Mouse (Mus musculus) liver, embryonic 18 days (tissue): ENCODE results near the gene Naa35. TPM values are rescaled to one million over a fixed set of nuclear protein-coding genes. Genes with fewer than 3 reads are reported as not detected.

Experiments
- polyA plus RNA-seq: library from polyadenylated mRNA; depleted of rRNA; stranded (reverse); fragments of >200 nt; gene quantifications from 2 replicates; pipeline ENCODE4 v1.2.3, GENCODE M21; 2012; rRNA removed

Naa35 gene
- 14.6 and 15.5 TPM in 2 replicates for polyA plus RNA-seq

GRCm38 (mm10) chr13:59584947-59585647 lies at the start of gene Naa35, which contains the start of gene Agtpbp1:
Gene Naa35 (plus strand): TSS chr13:59585259.
Gene Agtpbp1 (minus strand): TSS chr13:59585227.

DNA sequence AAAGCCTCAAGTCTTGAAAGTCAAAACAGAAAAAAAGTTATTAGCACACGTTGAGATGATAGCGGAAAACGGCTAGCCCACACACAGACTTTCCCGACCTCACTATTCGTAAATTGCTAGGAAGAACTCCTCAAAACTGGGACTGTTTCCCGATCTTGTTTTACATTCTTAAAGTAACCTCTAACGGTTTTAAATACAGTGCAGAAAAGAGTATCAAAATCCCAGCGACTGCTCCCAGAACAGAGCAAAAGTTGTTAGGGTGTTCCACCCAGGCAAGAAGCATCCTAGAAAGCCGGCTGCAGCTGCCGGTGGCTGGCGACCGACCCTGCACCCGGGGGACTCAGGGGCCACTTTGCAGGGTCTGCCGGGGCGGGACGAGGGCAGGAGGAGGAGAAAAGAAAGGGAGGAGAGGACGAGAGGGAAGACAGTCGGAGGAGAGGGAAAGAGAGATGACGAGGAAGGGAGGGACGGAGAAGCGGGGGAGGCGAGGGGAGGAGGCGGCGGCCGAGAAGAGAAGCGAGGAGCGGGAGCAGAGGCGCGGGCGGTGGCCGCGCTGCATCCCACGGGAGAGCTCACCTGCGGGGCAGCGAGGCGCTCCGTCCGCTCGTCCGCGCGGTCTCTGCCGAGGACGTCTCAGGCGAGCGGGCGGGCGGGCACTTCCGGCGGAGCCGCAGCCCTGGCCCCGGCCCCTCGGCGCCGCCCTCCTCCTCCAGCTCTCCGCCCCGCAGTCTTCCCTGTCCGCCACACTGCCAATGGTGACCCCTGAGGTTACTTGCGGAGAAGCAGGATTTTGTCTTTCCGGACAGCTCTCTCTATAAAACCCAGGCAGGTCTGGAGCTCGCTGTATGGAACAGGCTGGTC lies 90.3 kb downstream of the Naa35 start, which contains the start of gene Golm1:
Gene Golm1 (minus strand): TSS at position 661 of the 861 bp plus-strand sequence.

Other genes with a start within 250 kb of the Naa35 start
- gene Agtpbp1, start within 50 bp of the Naa35 start, polyA plus RNA-seq, result 4.3 and 4.5 TPM in 2 replicates
- 13.5 and 13.7 TPM in 2 replicates for gene Golm1, start 90.6 kb downstream of the Naa35 start, polyA plus RNA-seq
- gene 4921517D22Rik, start 108.8 kb downstream of the Naa35 start, polyA plus RNA-seq, result not detected in 2 replicates
- gene Spata31d1a, start 125.1 kb downstream of the Naa35 start, polyA plus RNA-seq, result 0.01 and 0.03 TPM in 2 replicates
- not detected in 2 replicates for gene Spata31d1b, start 127.0 kb downstream of the Naa35 start, polyA plus RNA-seq
- gene Spata31d1d, start 146.5 kb downstream of the Naa35 start, polyA plus RNA-seq, result not detected in 2 replicates
- gene 1700014D04Rik, start 161.5 kb downstream of the Naa35 start, polyA plus RNA-seq, result 0.02 TPM in 2 replicates
- gene Isca1, start 184.6 kb downstream of the Naa35 start, polyA plus RNA-seq, result 112 and 113 TPM in 2 replicates
- gene Gm49354, start 197.0 kb downstream of the Naa35 start, polyA plus RNA-seq, result not detected in 2 replicates
- 27.1 and 30.6 TPM in 2 replicates for gene Tut7, start 237.9 kb downstream of the Naa35 start, polyA plus RNA-seq